Mouse (Mus musculus): Measurements from ENCODE around the gene S100z.

- TF ChIP-seq CTCF (IDR thresholded peaks at IDR 0.05; ENCODE audit: control insufficient read depth, insufficient read depth, insufficient read length), result no peak
- TF ChIP-seq MAX (IDR thresholded peaks at IDR 0.05), result no peak
- no peak for TF ChIP-seq USF1 (IDR thresholded peaks at IDR 0.05; ENCODE audit: low read depth)
- TF ChIP-seq MYOG (IDR thresholded peaks at IDR 0.05; ENCODE audit: control insufficient read depth, extremely low read depth, insufficient read length), result no peak
- TF ChIP-seq FOSL1 (IDR thresholded peaks at IDR 0.05; ENCODE audit: insufficient read depth, low read length, poor library complexity, severe bottlenecking), result no peak
- no peak for TF ChIP-seq MYOD1 (IDR thresholded peaks at IDR 0.05; ENCODE audit: control insufficient read depth, insufficient read length, low read depth)
- no peak for TF ChIP-seq CEBPB (IDR thresholded peaks at IDR 0.05; ENCODE audit: low read depth)
Measured at GRCm38 (mm10) chr13:95491327-95491726, 12.8 kb upstream of the S100z start.

All from C2C12 (cell line).